Mouse (Mus musculus) macrophage (primary cell): ENCODE measurements around the gene Vwa5b2. TPM values are rescaled to one million over a fixed set of nuclear protein-coding genes. Genes with fewer than 3 reads are reported as not detected.

Source experiments
- H3K27ac ChIP-seq: fragments of 350-480 bp; formaldehyde crosslinking; 2 replicates; pipeline ENCODE4 v1.9.0; 2021
- H3K36me3 ChIP-seq: fragments of 350-480 bp; formaldehyde crosslinking; 2 replicates; pipeline ENCODE4 v1.9.0; 2021; ENCODE audit errors: inconsistent target
- H3K4me3 ChIP-seq: fragments of 350-480 bp; formaldehyde crosslinking; 2 replicates; pipeline ENCODE4 v1.9.0; 2021; ENCODE audit errors: inconsistent target
- H3K79me2 ChIP-seq: fragments of 350-480 bp; formaldehyde crosslinking; 2 replicates; pipeline ENCODE4 v1.9.0; 2021; ENCODE audit errors: inconsistent target
- WGBS: methylation state at CpG from one replicate; pipeline ENCODE4 v1.1.7; 2026; ENCODE audit warnings: inconsistent platforms; ENCODE audit not compliant: missing documents; 5-methylcytosine and 5-hydroxymethylcytosine counted together
- polyA plus RNA-seq: library from polyadenylated mRNA; stranded (reverse); fragments of 250-400 nt; gene quantifications from 3 replicates; pipeline ENCODE4 v1.2.4, GENCODE M21; 2018; ENCODE audit warnings: inconsistent platforms

Vwa5b2 gene
- polyA plus RNA-seq, 1 experiment from 2014 or later = not detected

GRCm38 (mm10) chr16:20621991-20622685, 32.9 kb downstream of the Vwa5b2 start:
- H3K36me3 ChIP-seq = no peaks in the 10 kb centered on the region
- peak overlapping the region; percentile 54 for H3K4me3 ChIP-seq
- H3K79me2 ChIP-seq = no peaks in the 10 kb centered on the region
- WGBS = 0% methylated on average over 22 of the region's 37 CpGs
- H3K27ac ChIP-seq = 0 out of 2 replicates have a peak overlapping the region, but pooled peaks have one; percentile 13

- Histone ChIP-seq H3K36me3 (no peaks in the 10 kb centered on the region), H3K27ac (no peak overlapping the region), H3K79me2 (no peaks in the 10 kb centered on the region), H3K4me3 (no peak overlapping the region)
- WGBS = 47% methylated on average over 2 of the region's 2 CpGs
Measured at GRCm38 (mm10) chr16:20623211-20623610, 33.9 kb downstream of the Vwa5b2 start.

- 78% methylated on average over 11 of the region's 11 CpGs for WGBS
- H3K79me2 ChIP-seq = no peaks in the 10 kb centered on the region
- H3K36me3 ChIP-seq = no peaks in the 10 kb centered on the region
- H3K4me3 ChIP-seq = no peak overlapping the region
- H3K27ac ChIP-seq = no peak overlapping the region
Measured at GRCm38 (mm10) chr16:20628871-20629391, 39.7 kb downstream of the Vwa5b2 start.

GRCm38 (mm10) chr16:20629731-20630634, 40.7 kb downstream of the Vwa5b2 start, which contains the start of gene Ece2:
Gene Ece2, plus strand, starts transcription at chr16:20629828.
- WGBS = 13% methylated on average over 54 of the region's 54 CpGs
- Histone ChIP-seq H3K27ac (no peak within 1 kb of the TSS), H3K4me3 (no peak within 1 kb of the TSS)

GRCm38 (mm10) chr16:20637410-20637809, 48.1 kb downstream of the Vwa5b2 start:
- H3K27ac ChIP-seq = no peak overlapping the region
- WGBS = 92% methylated on average over 8 of the region's 8 CpGs
- H3K4me3 ChIP-seq = no peak overlapping the region

More at GRCm38 (mm10) chr16:20629731-20630634, 40.7 kb downstream of the Vwa5b2 start, which contains the start of gene Ece2:
- H3K79me2 ChIP-seq = no peaks in the 10 kb centered on the region
- no peaks in the 10 kb centered on the region for H3K36me3 ChIP-seq

GRCm38 (mm10) chr16:20638367-20638766, 49.1 kb downstream of the Vwa5b2 start:
- WGBS = 90% methylated on average over 7 of the region's 8 CpGs

More at GRCm38 (mm10) chr16:20637410-20637809, 48.1 kb downstream of the Vwa5b2 start:
- Histone ChIP-seq H3K36me3 (no peaks in the 10 kb centered on the region), H3K79me2 (no peaks in the 10 kb centered on the region)

GRCm38 (mm10) chr16:20642161-20642560, 52.9 kb downstream of the Vwa5b2 start:
- no peaks in the 10 kb centered on the region for H3K79me2 ChIP-seq
- under 1% methylated on average over 8 of the region's 8 CpGs for WGBS
- no peak overlapping the region for H3K27ac ChIP-seq
- no peaks in the 10 kb centered on the region for H3K36me3 ChIP-seq
- H3K4me3 ChIP-seq = no peak overlapping the region

More at GRCm38 (mm10) chr16:20638367-20638766, 49.1 kb downstream of the Vwa5b2 start:
- no peak overlapping the region for H3K4me3 ChIP-seq
- H3K36me3 ChIP-seq = no peaks in the 10 kb centered on the region
- H3K27ac ChIP-seq = no peak overlapping the region
- H3K79me2 ChIP-seq = no peaks in the 10 kb centered on the region

GRCm38 (mm10) chr16:20643911-20644310, 54.6 kb downstream of the Vwa5b2 start:
- WGBS = 93% methylated on average over 7 of the region's 7 CpGs
- H3K4me3 ChIP-seq = no peak overlapping the region
- no peak overlapping the region for H3K27ac ChIP-seq
- H3K79me2 ChIP-seq = no peaks in the 10 kb centered on the region
- no peaks in the 10 kb centered on the region for H3K36me3 ChIP-seq

- Histone ChIP-seq H3K36me3 (peaks cover 17% of the 10 kb centered on the region), H3K27ac (peak within 1 kb of the TSS; percentile 62), H3K79me2 (peaks cover 32% of the 10 kb centered on the region), H3K4me3 (peak within 1 kb of the TSS; percentile 96)
- 2% methylated on average over 46 of the region's 46 CpGs for WGBS
Measured at GRCm38 (mm10) chr16:20651076-20651946, 62.0 kb downstream of the Vwa5b2 start, which contains the start of gene Psmd2. Gene Psmd2, plus strand, starts transcription at chr16:20651652.

- 7% methylated on average over 11 of the region's 12 CpGs for WGBS
- Histone ChIP-seq H3K79me2 (peaks cover 32% of the 10 kb centered on the region), H3K4me3 (peak overlapping the region; percentile 96), H3K36me3 (peaks cover 22% of the 10 kb centered on the region), H3K27ac (peak overlapping the region; percentile 62)
Measured at GRCm38 (mm10) chr16:20651947-20652310, 62.7 kb downstream of the Vwa5b2 start.

GRCm38 (mm10) chr16:20653315-20653714, 64.0 kb downstream of the Vwa5b2 start:
- 54% methylated on average over 2 of the region's 2 CpGs for WGBS
- Histone ChIP-seq H3K79me2 (peaks cover 32% of the 10 kb centered on the region), H3K36me3 (peaks cover 34% of the 10 kb centered on the region), H3K4me3 (no peak overlapping the region), H3K27ac (no peak overlapping the region)
